Mouse (Mus musculus) forebrain, embryonic 15.5 days (tissue): ENCODE results near the gene Acsbg2. TPM values are rescaled to one million over a fixed set of nuclear protein-coding genes. Genes with fewer than 3 reads are reported as not detected.

ENCODE experiments used
- ATAC-seq: fragments of 200-750 bp; cut with Nextera tagmentation; replicated peaks from 2 replicates; pipeline ENCODE4 v1.8.0; 2017; ENCODE audit warnings: mild to moderate bottlenecking, moderate TSS enrichment, moderate library complexity
- H3K27ac ChIP-seq: fragments of 300-500 bp; sonication (generic); replicated peaks from 2 replicates; pipeline ENCODE4 v1.5.1; 2015; ENCODE audit warnings: mild to moderate bottlenecking, inconsistent platforms
- H3K27me3 ChIP-seq: fragments of 300-500 bp; sonication (generic); 2 replicates; pipeline ENCODE4 v1.6.1; 2015; ENCODE audit warnings: inconsistent platforms
- H3K36me3 ChIP-seq: fragments of 300-500 bp; sonication (generic); 2 replicates; pipeline ENCODE4 v1.6.1; 2015; ENCODE audit warnings: mild to moderate bottlenecking, inconsistent platforms
- H3K4me1 ChIP-seq: fragments of 300-500 bp; sonication (generic); 2 replicates; pipeline ENCODE4 v1.6.1; 2015; ENCODE audit warnings: inconsistent platforms
- H3K4me2 ChIP-seq: fragments of 300-500 bp; sonication (generic); replicated peaks from 2 replicates; pipeline ENCODE4 v1.6.1; 2015; ENCODE audit warnings: mild to moderate bottlenecking, inconsistent platforms
- H3K4me3 ChIP-seq: fragments of 300-500 bp; sonication (generic); 2 replicates; pipeline ENCODE4 v1.5.1; 2015; ENCODE audit warnings: mild to moderate bottlenecking, inconsistent platforms
- H3K9ac ChIP-seq: fragments of 300-500 bp; sonication (generic); replicated peaks from 2 replicates; pipeline ENCODE4 v1.6.1; 2015; ENCODE audit warnings: mild to moderate bottlenecking, inconsistent platforms
- H3K9me3 ChIP-seq: fragments of 300-500 bp; sonication (generic); 2 replicates; pipeline ENCODE4 v1.6.1; 2016; ENCODE audit warnings: inconsistent platforms
- WGBS: fragments of 180-500 bp; shearing (Covaris S2); methylation state at CpG from one replicate; pipeline ENCODE4 v1.1.7; 2015; ENCODE audit warnings: mixed read lengths; 5-methylcytosine and 5-hydroxymethylcytosine counted together
- polyA plus RNA-seq: library from polyadenylated mRNA; unstranded; fragments of >200 nt; fragmentation: Nextera tagmentation; extraction: Ambion mirVana; gene quantifications from 2 replicates; pipeline ENCODE4 v1.2.1, GENCODE M21; 2015

Acsbg2 gene
- polyA plus RNA-seq, 1 experiment from 2014 or later, result not detected

GRCm38 (mm10) chr17:56836336-56836735 lies 37.9 kb downstream of the Acsbg2 start:
- Histone ChIP-seq H3K36me3 (no peaks in the 10 kb centered on the region), H3K9ac (no peak overlapping the region), H3K4me1 (peaks cover 4% of the 10 kb centered on the region; the same call in 1 of the 2 replicates), H3K27ac (no peak overlapping the region), H3K27me3 (no peaks in the 10 kb centered on the region), H3K4me3 (no peak overlapping the region), H3K4me2 (no peak overlapping the region), H3K9me3 (no peaks in the 10 kb centered on the region)
- no peak for ATAC-seq
- 90% methylated on average over 8 of the region's 8 CpGs for WGBS

GRCm38 (mm10) chr17:56833381-56833780 lies 40.9 kb downstream of the Acsbg2 start:
- Histone ChIP-seq H3K9me3 (no peaks in the 10 kb centered on the region), H3K4me1 (peaks cover 21% of the 10 kb centered on the region), H3K27ac (no peak overlapping the region), H3K9ac (no peak overlapping the region), H3K27me3 (0 out of 2 replicates have a peak, but pooled peaks cover 4% of the 10 kb centered on the region), H3K36me3 (no peaks in the 10 kb centered on the region), H3K4me3 (no peak overlapping the region), H3K4me2 (no peak overlapping the region)
- no peak for ATAC-seq
- 88% methylated on average over 1 of the region's 1 CpGs for WGBS

- Histone ChIP-seq H3K27ac (no peak overlapping the region), H3K36me3 (no peaks in the 10 kb centered on the region), H3K4me3 (no peak overlapping the region), H3K4me1 (peaks cover 21% of the 10 kb centered on the region), H3K9me3 (no peaks in the 10 kb centered on the region), H3K4me2 (no peak overlapping the region), H3K9ac (no peak overlapping the region), H3K27me3 (0 out of 2 replicates have a peak, but pooled peaks cover 4% of the 10 kb centered on the region)
- no peak for ATAC-seq
- WGBS, result 86% methylated on average over 1 of the region's 1 CpGs
Observed at GRCm38 (mm10) chr17:56832918-56833317, 41.3 kb downstream of the Acsbg2 start.

GRCm38 (mm10) chr17:56831111-56831816 lies 43.0 kb downstream of the Acsbg2 start:
- H3K36me3 ChIP-seq, result no peaks in the 10 kb centered on the region
- WGBS, result under 1% methylated on average over 40 of the region's 42 CpGs
- H3K27me3 ChIP-seq, result 0 out of 2 replicates have a peak, but pooled peaks cover 4% of the 10 kb centered on the region
- peak overlapping the region; percentile 84 for H3K4me2 ChIP-seq
- peak overlapping the region; percentile 50 for H3K9ac ChIP-seq
- H3K4me1 ChIP-seq, result peaks cover 21% of the 10 kb centered on the region
- H3K4me3 ChIP-seq, result peak overlapping the region; percentile 69
- ATAC-seq, result peak; percentile 98
- no peak overlapping the region for H3K27ac ChIP-seq
- H3K9me3 ChIP-seq, result no peaks in the 10 kb centered on the region

GRCm38 (mm10) chr17:56830411-56831110 lies 43.7 kb downstream of the Acsbg2 start, which contains the start of gene Rfx2:
TSS of gene Rfx2 (minus strand) at chr17:56831013.
- Histone ChIP-seq H3K36me3 (no peaks in the 10 kb centered on the region), H3K27me3 (0 out of 2 replicates have a peak, but pooled peaks cover 4% of the 10 kb centered on the region), H3K9ac (peak within 1 kb of the TSS; percentile 50), H3K9me3 (no peaks in the 10 kb centered on the region), H3K27ac (peak within 1 kb of the TSS; percentile 33; the same call in 1 of the 2 replicates), H3K4me3 (peak within 1 kb of the TSS; percentile 69), H3K4me2 (peak within 1 kb of the TSS; percentile 84), H3K4me1 (peaks cover 21% of the 10 kb centered on the region)
- no peak for ATAC-seq
- 0% methylated on average over 32 of the region's 62 CpGs for WGBS

GRCm38 (mm10) chr17:56829795-56830194 lies 44.5 kb downstream of the Acsbg2 start:
- H3K4me2 ChIP-seq, result peak overlapping the region; percentile 84
- no peak overlapping the region for H3K27ac ChIP-seq
- WGBS, result under 1% methylated on average over 27 of the region's 27 CpGs
- no peaks in the 10 kb centered on the region for H3K36me3 ChIP-seq
- H3K9ac ChIP-seq, result peak overlapping the region; percentile 50
- no peaks in the 10 kb centered on the region for H3K9me3 ChIP-seq
- H3K4me1 ChIP-seq, result peaks cover 21% of the 10 kb centered on the region
- H3K4me3 ChIP-seq, result peak overlapping the region; percentile 69
- no peak for ATAC-seq
- 0 out of 2 replicates have a peak, but pooled peaks cover 4% of the 10 kb centered on the region for H3K27me3 ChIP-seq

GRCm38 (mm10) chr17:56829171-56829570 lies 45.1 kb downstream of the Acsbg2 start:
- no peak for ATAC-seq

GRCm38 (mm10) chr17:56826718-56827117 lies 47.5 kb downstream of the Acsbg2 start:
- ATAC-seq, result no peak
- H3K9me3 ChIP-seq, result no peaks in the 10 kb centered on the region

More at GRCm38 (mm10) chr17:56829171-56829570, 45.1 kb downstream of the Acsbg2 start:
- Histone ChIP-seq H3K27me3 (0 out of 2 replicates have a peak, but pooled peaks cover 4% of the 10 kb centered on the region), H3K9ac (0 out of 2 replicates have a peak overlapping the region, but pooled peaks have one; percentile 50), H3K36me3 (no peaks in the 10 kb centered on the region), H3K4me1 (peaks cover 21% of the 10 kb centered on the region), H3K27ac (no peak overlapping the region), H3K4me3 (peak overlapping the region; percentile 69), H3K4me2 (peak overlapping the region; percentile 84), H3K9me3 (no peaks in the 10 kb centered on the region)
- 29% methylated on average over 11 of the region's 11 CpGs for WGBS

GRCm38 (mm10) chr17:56823352-56823751 lies 50.9 kb downstream of the Acsbg2 start:
- Histone ChIP-seq H3K4me2 (no peak overlapping the region), H3K27ac (no peak overlapping the region), H3K4me3 (no peak overlapping the region), H3K9ac (no peak overlapping the region), H3K4me1 (peaks cover 3% of the 10 kb centered on the region; the same call in 1 of the 2 replicates), H3K27me3 (no peaks in the 10 kb centered on the region), H3K36me3 (no peaks in the 10 kb centered on the region), H3K9me3 (no peaks in the 10 kb centered on the region)
- ATAC-seq, result no peak
- 68% methylated on average over 2 of the region's 2 CpGs for WGBS

More at GRCm38 (mm10) chr17:56826718-56827117, 47.5 kb downstream of the Acsbg2 start:
- 0 out of 2 replicates have a peak, but pooled peaks cover 4% of the 10 kb centered on the region for H3K27me3 ChIP-seq
- H3K4me1 ChIP-seq, result peaks cover 21% of the 10 kb centered on the region
- H3K4me3 ChIP-seq, result no peak overlapping the region
- H3K27ac ChIP-seq, result no peak overlapping the region
- H3K36me3 ChIP-seq, result no peaks in the 10 kb centered on the region
- 94% methylated on average over 2 of the region's 2 CpGs for WGBS
- no peak overlapping the region for H3K4me2 ChIP-seq
- no peak overlapping the region for H3K9ac ChIP-seq

- Histone ChIP-seq H3K9ac (no peak overlapping the region), H3K4me3 (no peak overlapping the region), H3K4me1 (peaks cover 7% of the 10 kb centered on the region; the same call in 1 of the 2 replicates), H3K4me2 (no peak overlapping the region), H3K27ac (no peak overlapping the region), H3K9me3 (no peaks in the 10 kb centered on the region), H3K36me3 (no peaks in the 10 kb centered on the region), H3K27me3 (no peaks in the 10 kb centered on the region)
- ATAC-seq, result no peak
- 93% methylated on average over 2 of the region's 2 CpGs for WGBS
Observed at GRCm38 (mm10) chr17:56822380-56822779, 51.9 kb downstream of the Acsbg2 start.

GRCm38 (mm10) chr17:56819694-56820111 lies 54.5 kb downstream of the Acsbg2 start:
- no peak overlapping the region for H3K27ac ChIP-seq
- no peak overlapping the region for H3K9ac ChIP-seq

GRCm38 (mm10) chr17:56819032-56819545 lies 55.2 kb downstream of the Acsbg2 start:
- ATAC-seq, result no peak
- Histone ChIP-seq H3K27me3 (no peaks in the 10 kb centered on the region), H3K4me3 (no peak overlapping the region), H3K4me1 (peaks cover 20% of the 10 kb centered on the region), H3K9ac (no peak overlapping the region), H3K36me3 (no peaks in the 10 kb centered on the region), H3K4me2 (no peak overlapping the region), H3K9me3 (no peaks in the 10 kb centered on the region), H3K27ac (no peak overlapping the region)
- WGBS, result 56% methylated on average over 6 of the region's 6 CpGs

More at GRCm38 (mm10) chr17:56819694-56820111, 54.5 kb downstream of the Acsbg2 start:
- Histone ChIP-seq H3K9me3 (no peaks in the 10 kb centered on the region), H3K36me3 (no peaks in the 10 kb centered on the region), H3K4me1 (peaks cover 13% of the 10 kb centered on the region), H3K4me3 (no peak overlapping the region), H3K4me2 (no peak overlapping the region), H3K27me3 (no peaks in the 10 kb centered on the region)
- no peak; the same call in 1 of the 2 replicates for ATAC-seq
- 75% methylated on average over 8 of the region's 8 CpGs for WGBS
